Mouse (Mus musculus) erythroblast, embryonic 14.5 days (primary cell): Measurements from ENCODE around the gene Gm47791. TPM values are rescaled to one million over a fixed set of nuclear protein-coding genes. Genes with fewer than 3 reads are reported as not detected.

Source experiments
- H3K27me3 ChIP-seq: 2 replicates; pipeline ENCODE4 v1.6.1; 2012; ENCODE audit warnings: inconsistent platforms; ENCODE audit not compliant: control insufficient read depth
- H3K36me3 ChIP-seq: 2 replicates; pipeline ENCODE4 v1.6.1; 2012; ENCODE audit warnings: mild to moderate bottlenecking, inconsistent platforms; ENCODE audit not compliant: control insufficient read depth
- H3K4me1 ChIP-seq: 2 replicates; pipeline ENCODE4 v1.6.1; 2012; ENCODE audit warnings: inconsistent platforms; ENCODE audit not compliant: control insufficient read depth
- H3K4me3 ChIP-seq: replicated peaks from 2 replicates; pipeline ENCODE3; 2012; ENCODE audit warnings: moderate library complexity, mild to moderate bottlenecking, inconsistent platforms
- H3K9me3 ChIP-seq: 2 replicates; pipeline ENCODE4 v1.6.1; 2012; ENCODE audit warnings: low read length, inconsistent platforms, mixed read lengths; ENCODE audit not compliant: control insufficient read depth
- GATA1 ChIP-seq: IDR thresholded peaks from 2 replicates; pipeline ENCODE4 v1.6.1; 2012; ENCODE audit warnings: low read length, inconsistent platforms, mixed read lengths
- TAL1 ChIP-seq: IDR thresholded peaks from 3 replicates; pipeline ENCODE4 v1.6.1; 2012; ENCODE audit warnings: low read length, inconsistent platforms, mixed read lengths
- polyA plus RNA-seq: library from polyadenylated mRNA; stranded (reverse); fragments of >175 nt; gene quantifications from 2 replicates; pipeline ENCODE4 v1.2.3, GENCODE M21; 2012

Gene Gm47791
- polyA plus RNA-seq, 1 experiment = not detected

GRCm38 (mm10) chr1:82792238-82792637, 21.2 kb upstream of the Gm47791 start:
- TF ChIP-seq GATA1 (no peak), TAL1 (no peak)
- Histone ChIP-seq H3K4me1 (peaks cover 35% of the 10 kb centered on the region), H3K4me3 (no peak overlapping the region), H3K9me3 (no peaks in the 10 kb centered on the region), H3K27me3 (0 out of 2 replicates have a peak, but pooled peaks cover 2% of the 10 kb centered on the region), H3K36me3 (no peaks in the 10 kb centered on the region)

- no peak overlapping the region for H3K4me3 ChIP-seq
- H3K36me3 ChIP-seq = no peaks in the 10 kb centered on the region
- 0 out of 2 replicates have a peak, but pooled peaks cover 2% of the 10 kb centered on the region for H3K27me3 ChIP-seq
- H3K4me1 ChIP-seq = peaks cover 24% of the 10 kb centered on the region
- no peaks in the 10 kb centered on the region for H3K9me3 ChIP-seq
- no peak for TF ChIP-seq TAL1
- no peak for TF ChIP-seq GATA1
Measured at GRCm38 (mm10) chr1:82791105-82791504, 20.1 kb upstream of the Gm47791 start.

GRCm38 (mm10) chr1:82788070-82788469, 17.0 kb upstream of the Gm47791 start:
- no peaks in the 10 kb centered on the region for H3K36me3 ChIP-seq
- no peak for TF ChIP-seq TAL1
- TF ChIP-seq GATA1 = no peak
- no peak overlapping the region for H3K4me3 ChIP-seq
- H3K27me3 ChIP-seq = no peaks in the 10 kb centered on the region
- no peaks in the 10 kb centered on the region for H3K9me3 ChIP-seq
- peaks cover 17% of the 10 kb centered on the region for H3K4me1 ChIP-seq

- Histone ChIP-seq H3K27me3 (no peaks in the 10 kb centered on the region), H3K4me3 (no peak overlapping the region), H3K36me3 (no peaks in the 10 kb centered on the region), H3K9me3 (no peaks in the 10 kb centered on the region), H3K4me1 (peaks cover 14% of the 10 kb centered on the region)
- TF ChIP-seq GATA1 (no peak), TAL1 (no peak)
Measured at GRCm38 (mm10) chr1:82787414-82787813, 16.4 kb upstream of the Gm47791 start.

GRCm38 (mm10) chr1:82785546-82785945, 14.5 kb upstream of the Gm47791 start:
- Histone ChIP-seq H3K4me3 (no peak overlapping the region), H3K36me3 (no peaks in the 10 kb centered on the region), H3K9me3 (no peaks in the 10 kb centered on the region), H3K4me1 (peaks cover 6% of the 10 kb centered on the region), H3K27me3 (no peaks in the 10 kb centered on the region)
- no peak for TF ChIP-seq GATA1
- no peak for TF ChIP-seq TAL1

- no peak for TF ChIP-seq GATA1
- no peak for TF ChIP-seq TAL1
- no peaks in the 10 kb centered on the region for H3K9me3 ChIP-seq
- H3K4me1 ChIP-seq = peaks cover 6% of the 10 kb centered on the region
Measured at GRCm38 (mm10) chr1:82783559-82783958, 12.5 kb upstream of the Gm47791 start.

GRCm38 (mm10) chr1:82779388-82779966, 8.4 kb upstream of the Gm47791 start:
- no peak for TF ChIP-seq TAL1
- TF ChIP-seq GATA1 = no peak
- no peaks in the 10 kb centered on the region for H3K36me3 ChIP-seq

More at GRCm38 (mm10) chr1:82783559-82783958, 12.5 kb upstream of the Gm47791 start:
- Histone ChIP-seq H3K27me3 (no peaks in the 10 kb centered on the region), H3K36me3 (no peaks in the 10 kb centered on the region), H3K4me3 (no peak overlapping the region)

GRCm38 (mm10) chr1:82775293-82775692, 4.2 kb upstream of the Gm47791 start:
- Histone ChIP-seq H3K4me1 (no peaks in the 10 kb centered on the region; the same call in 1 of the 2 replicates), H3K4me3 (no peak overlapping the region)

More at GRCm38 (mm10) chr1:82779388-82779966, 8.4 kb upstream of the Gm47791 start:
- H3K9me3 ChIP-seq = no peaks in the 10 kb centered on the region
- no peaks in the 10 kb centered on the region for H3K4me1 ChIP-seq
- no peaks in the 10 kb centered on the region for H3K27me3 ChIP-seq
- no peak overlapping the region for H3K4me3 ChIP-seq

GRCm38 (mm10) chr1:82773208-82773607, 2.2 kb upstream of the Gm47791 start:
- Histone ChIP-seq H3K27me3 (no peaks in the 10 kb centered on the region), H3K4me3 (no peak overlapping the region), H3K36me3 (no peaks in the 10 kb centered on the region), H3K4me1 (no peaks in the 10 kb centered on the region; the same call in 1 of the 2 replicates), H3K9me3 (no peaks in the 10 kb centered on the region)
- TF ChIP-seq GATA1 (no peak), TAL1 (no peak)

More at GRCm38 (mm10) chr1:82775293-82775692, 4.2 kb upstream of the Gm47791 start:
- Histone ChIP-seq H3K36me3 (no peaks in the 10 kb centered on the region), H3K27me3 (no peaks in the 10 kb centered on the region), H3K9me3 (no peaks in the 10 kb centered on the region)
- TF ChIP-seq TAL1 (no peak), GATA1 (no peak)
